ENCODE assay signal across 9 mouse cellular contexts in genomic region chr7:139303280-139304011, GRCm38 (mm10). TPM values are rescaled to one million over a fixed set of nuclear protein-coding genes. Genes with fewer than 3 reads are reported as not detected.
A peak's percentile ranks its signal among the peaks of the same experiment; 100 is the strongest.
DNase-seq lines count a peak whose midpoint lies in the region; ATAC-seq and TF ChIP-seq lines count a peak whose summit lies in the region.
"Had no signal": no experiment of that assay in that cellular context is flagged by ENCODE, and none has a peak within 500 bp of the region (broad histone marks: within the 10 kb centered on the region; RNA-seq: fewer than 3 reads in every experiment).

No protein-coding gene starts in this region.

- no peak for TF ChIP-seq POLR2A in embryonic fibroblast, embryonic 13.5 days (IDR thresholded peaks at IDR 0.05; ENCODE audit: low read depth, low read length)
- TF ChIP-seq POLR2A in myocyte (IDR thresholded peaks at IDR 0.05; ENCODE audit: insufficient read length, low read depth): no peak

- H3K79me2 ChIP-seq in C2C12 (ENCODE audit: control insufficient read depth, insufficient read depth): no peaks in the 10 kb centered on the region
- no peaks in the 10 kb centered on the region for H3K79me2 ChIP-seq in myocyte (ENCODE audit: control insufficient read depth, insufficient read depth)

- no peaks in the 10 kb centered on the region for H3K4me1 ChIP-seq in embryonic fibroblast, embryonic 13.5 days (ENCODE audit: control insufficient read depth, insufficient read depth, low read length)
- H3K4me1 ChIP-seq in heart, embryonic 12.5 days (replicated peaks): peaks cover 47% of the 10 kb centered on the region
- peaks cover 11% of the 10 kb centered on the region for H3K4me1 ChIP-seq in kidney, embryonic 15.5 days
- H3K4me1 ChIP-seq in stomach, embryonic 14.5 days (ENCODE audit: control insufficient read depth, insufficient read depth, low read length): no peaks in the 10 kb centered on the region; the same call in 1 of the 2 replicates

- H3K36me3 ChIP-seq in C2C12 (ENCODE audit: control insufficient read depth, insufficient read depth) (no peaks in the 10 kb centered on the region), myocyte (ENCODE audit: control insufficient read depth, insufficient read depth) (no peaks in the 10 kb centered on the region)
- no peaks in the 10 kb centered on the region for H3K36me3 ChIP-seq in heart, embryonic 12.5 days
- no peaks in the 10 kb centered on the region for H3K36me3 ChIP-seq in kidney, embryonic 15.5 days
- H3K36me3 ChIP-seq in stomach, embryonic 14.5 days (ENCODE audit: control insufficient read depth, insufficient read depth, low read length): no peaks in the 10 kb centered on the region
- H3K36me3 ChIP-seq: embryonic facial prominence, embryonic 12.5 days had no signal

- H3K79me3 ChIP-seq in C2C12 (ENCODE audit: low read depth): no peaks in the 10 kb centered on the region

- H3K27me3 ChIP-seq in C2C12 (ENCODE audit: control insufficient read depth, insufficient read depth, insufficient read length) (no peaks in the 10 kb centered on the region), myocyte (ENCODE audit: control insufficient read depth, insufficient read depth, insufficient read length) (no peaks in the 10 kb centered on the region)
- no peaks in the 10 kb centered on the region for H3K27me3 ChIP-seq in heart, embryonic 12.5 days (replicated peaks)
- H3K27me3 ChIP-seq in kidney, embryonic 15.5 days: 0 out of 2 replicates have a peak, but pooled peaks cover 8% of the 10 kb centered on the region
- H3K27me3 ChIP-seq in stomach, embryonic 14.5 days (ENCODE audit: control insufficient read depth, insufficient read depth, low read length): no peaks in the 10 kb centered on the region
- H3K27me3 ChIP-seq: embryonic facial prominence, embryonic 12.5 days had no signal

- 27% methylated on average over 6 of the region's 6 CpGs for WGBS in heart, embryonic 12.5 days
- 46% methylated on average over 6 of the region's 6 CpGs for WGBS in kidney, embryonic 15.5 days
- WGBS in stomach, embryonic 14.5 days: 36% methylated on average over 6 of the region's 6 CpGs

- H3K4me3 ChIP-seq in C2C12 (ENCODE audit: insufficient read depth, poor library complexity, severe bottlenecking) (no peak overlapping the region), myocyte (no peak overlapping the region)
- no peak overlapping the region for H3K4me3 ChIP-seq in embryonic fibroblast, embryonic 13.5 days (ENCODE audit: insufficient read depth, low read length)
- H3K4me3 ChIP-seq in heart, embryonic 12.5 days: no peak overlapping the region
- no peak overlapping the region for H3K4me3 ChIP-seq in kidney, embryonic 15.5 days (replicated peaks)
- no peak overlapping the region for H3K4me3 ChIP-seq in stomach, embryonic 14.5 days (ENCODE audit: low read depth, low read length)
- H3K4me3 ChIP-seq: embryonic facial prominence, embryonic 12.5 days had no signal

- no peak overlapping the region for H3K9ac ChIP-seq in heart, embryonic 12.5 days
- H3K9ac ChIP-seq in kidney, embryonic 15.5 days: no peak overlapping the region
- no peak overlapping the region for H3K9ac ChIP-seq in stomach, embryonic 14.5 days (replicated peaks; ENCODE audit: low read depth, low read length)
- H3K9ac ChIP-seq: embryonic facial prominence, embryonic 12.5 days had no signal

- no peak overlapping the region for H3ac ChIP-seq in C2C12 (ENCODE audit: control insufficient read depth, insufficient read length, low read depth)
- no peak overlapping the region for H3ac ChIP-seq in myocyte (ENCODE audit: control insufficient read depth, insufficient read length)

- H3K27ac ChIP-seq in embryonic fibroblast, embryonic 13.5 days (ENCODE audit: insufficient read depth, low read length): no peak overlapping the region
- H3K27ac ChIP-seq in heart, embryonic 12.5 days (ENCODE audit: poor library complexity, severe bottlenecking): peak overlapping the region; percentile 78
- no peak overlapping the region for H3K27ac ChIP-seq in kidney, embryonic 15.5 days
- H3K27ac ChIP-seq in stomach, embryonic 14.5 days (ENCODE audit: low read length): no peak overlapping the region
- H3K27ac ChIP-seq: embryonic facial prominence, embryonic 12.5 days had no signal

- DNase-seq in adrenal gland, postnatal 4 days (ENCODE audit: low spot score in 2 of 2): peak; percentile 81
- DNase-seq in liver: peak; percentile 81

- H3K4me2 ChIP-seq in heart, embryonic 12.5 days: peak overlapping the region; percentile 11; the same call in 1 of the 2 replicates
- H3K4me2 ChIP-seq in kidney, embryonic 15.5 days: no peak overlapping the region
- peak overlapping the region; percentile 59 for H3K4me2 ChIP-seq in myocyte (ENCODE audit: low read depth)
- H3K4me2 ChIP-seq in stomach, embryonic 14.5 days (replicated peaks; ENCODE audit: low read depth, low read length): no peak overlapping the region
- H3K4me2 ChIP-seq: embryonic facial prominence, embryonic 12.5 days had no signal

- ATAC-seq in heart, embryonic 12.5 days (ENCODE audit: insufficient number of reproducible peaks, low FRiP score): peak; percentile 46
- peak; percentile 26; the same call in 1 of the 2 replicates for ATAC-seq in kidney, embryonic 15.5 days (replicated peaks; ENCODE audit: low FRiP score)
- ATAC-seq in stomach, embryonic 14.5 days (ENCODE audit: insufficient number of reproducible peaks, insufficient read depth, low FRiP score, low read depth): peak; percentile 29; the same call in 1 of the 2 replicates

- H3K9me3 ChIP-seq in heart, embryonic 12.5 days (replicated peaks): no peaks in the 10 kb centered on the region
- H3K9me3 ChIP-seq in kidney, embryonic 15.5 days (replicated peaks): no peaks in the 10 kb centered on the region
- H3K9me3 ChIP-seq in stomach, embryonic 14.5 days (ENCODE audit: control insufficient read depth, low read depth, low read length): no peaks in the 10 kb centered on the region
- H3K9me3 ChIP-seq: embryonic facial prominence, embryonic 12.5 days had no signal

- peak; percentile 89 for TF ChIP-seq CTCF in C2C12 (IDR thresholded peaks at IDR 0.05; ENCODE audit: control insufficient read depth, insufficient read depth, insufficient read length)
- TF ChIP-seq CTCF in embryonic fibroblast, embryonic 13.5 days (IDR thresholded peaks at IDR 0.05; ENCODE audit: borderline replicate concordance, insufficient read depth, low read length): peak; percentile 97

TF ChIP-seq in C2C12, 6 proteins besides CTCF, POLR2A, EP300 and RAD21:
- TF ChIP-seq CEBPB (IDR thresholded peaks at IDR 0.05; ENCODE audit: low read depth) (no peak), FOSL1 (IDR thresholded peaks at IDR 0.05; ENCODE audit: insufficient read depth, low read length, poor library complexity, severe bottlenecking) (no peak), MYOG (IDR thresholded peaks at IDR 0.05; ENCODE audit: control insufficient read depth, extremely low read depth, insufficient read length) (no peak), USF1 (IDR thresholded peaks at IDR 0.05; ENCODE audit: low read depth) (peak; percentile 41), MAX (IDR thresholded peaks at IDR 0.05) (no peak)

TF ChIP-seq in myocyte, 11 proteins besides CTCF, POLR2A, EP300 and RAD21:
- TF ChIP-seq POLR2AphosphoS2 (IDR thresholded peaks at IDR 0.05; ENCODE audit: insufficient read length, low read depth) (no peak), USF1 (IDR thresholded peaks at IDR 0.05; ENCODE audit: low read depth) (peak; percentile 63), MYOG (IDR thresholded peaks at IDR 0.05; ENCODE audit: control insufficient read depth in 1 of 3, insufficient read depth in 1 of 3, insufficient read length in 2 of 3, low read depth in 2 of 3) (no peak), MYOD1 (IDR thresholded peaks at IDR 0.05; ENCODE audit: control insufficient read depth in 1 of 3, insufficient read length in 2 of 3, low read depth in 2 of 3) (no peak), CEBPB (IDR thresholded peaks at IDR 0.05; ENCODE audit: insufficient read depth, poor library complexity, severe bottlenecking) (peak; percentile 74; the same call in 1 of the 2 replicates), E2F4 (IDR thresholded peaks at IDR 0.05; ENCODE audit: insufficient read depth) (no peak), SRF (IDR thresholded peaks at IDR 0.05; ENCODE audit: control insufficient read depth, insufficient read length, low read depth) (no peak), REST (IDR thresholded peaks at IDR 0.05; ENCODE audit: insufficient read depth, insufficient read length) (no peak), TCF3 (IDR thresholded peaks at IDR 0.05; ENCODE audit: insufficient read length, low read depth) (no peak), MAX (IDR thresholded peaks at IDR 0.05; ENCODE audit: low read depth) (no peak)
TF ChIP-seq in myocyte: peak in this region for 2.

RNA-seq across cellular contexts. Expression of gene Pwwp2b, which starts 55.2 kb away (rescaled TPM):
- polyA plus RNA-seq in C2C12 (2012; fragmentation: generic; extraction: Trizol): 15.8 TPM
- 10 to 100 TPM; 18.2 to 21.0 TPM for total RNA-seq in adrenal gland, postnatal 4 days (2021)
- 8.9 and 9.5 TPM in 2 replicates for polyA plus RNA-seq in embryonic fibroblast, embryonic 13.5 days (2011; ENCODE audit: insufficient read length, low read depth, missing spikeins)
- 8.0 and 9.2 TPM in 2 replicates for polyA plus RNA-seq in heart, embryonic 12.5 days (2016; fragmentation: Nextera tagmentation; extraction: Ambion mirVana)
- polyA plus RNA-seq in kidney, embryonic 15.5 days (2015; fragmentation: Nextera tagmentation; extraction: Ambion mirVana): 8.1 and 8.7 TPM in 2 replicates
- polyA plus RNA-seq in myocyte (2012; fragmentation: generic; extraction: Trizol): 9.6 TPM
- polyA plus RNA-seq in stomach, embryonic 14.5 days (2014; fragmentation: Nextera tagmentation; extraction: Ambion mirVana): 16.1 and 17.0 TPM in 2 replicates

Comparison
In these comparisons a context has a peak if more than half of its experiments do, and no peak if none do; other contexts are left out.
1. H3K4me2 ChIP-seq: peak in heart, embryonic 12.5 days (single experiment) and myocyte (single experiment); none in kidney, embryonic 15.5 days (single experiment) and stomach, embryonic 14.5 days (single experiment).
2. Peak in every context shown above with its lines, with median percentiles within 50 percentile points of each other: ATAC-seq.